Mouse (Mus musculus) activated CD4-positive, CD25-positive, alpha-beta regulatory T cell (primary cell): ENCODE results near the gene Dock6. TPM values are rescaled to one million over a fixed set of nuclear protein-coding genes. Genes with fewer than 3 reads are reported as not detected.

Experiments
- polyA plus RNA-seq, 2 experiments: library from polyadenylated mRNA; unstranded; fragments of 100-300 nt; shearing (Covaris generic); gene quantifications; one replicate each; pipeline ENCODE4 v1.2.1; 2017

Dock6 gene
- 1 to 10 TPM in 1 of 2 experiments, under 1 TPM in 1; 0.60 to 1.2 TPM for polyA plus RNA-seq

DNA sequence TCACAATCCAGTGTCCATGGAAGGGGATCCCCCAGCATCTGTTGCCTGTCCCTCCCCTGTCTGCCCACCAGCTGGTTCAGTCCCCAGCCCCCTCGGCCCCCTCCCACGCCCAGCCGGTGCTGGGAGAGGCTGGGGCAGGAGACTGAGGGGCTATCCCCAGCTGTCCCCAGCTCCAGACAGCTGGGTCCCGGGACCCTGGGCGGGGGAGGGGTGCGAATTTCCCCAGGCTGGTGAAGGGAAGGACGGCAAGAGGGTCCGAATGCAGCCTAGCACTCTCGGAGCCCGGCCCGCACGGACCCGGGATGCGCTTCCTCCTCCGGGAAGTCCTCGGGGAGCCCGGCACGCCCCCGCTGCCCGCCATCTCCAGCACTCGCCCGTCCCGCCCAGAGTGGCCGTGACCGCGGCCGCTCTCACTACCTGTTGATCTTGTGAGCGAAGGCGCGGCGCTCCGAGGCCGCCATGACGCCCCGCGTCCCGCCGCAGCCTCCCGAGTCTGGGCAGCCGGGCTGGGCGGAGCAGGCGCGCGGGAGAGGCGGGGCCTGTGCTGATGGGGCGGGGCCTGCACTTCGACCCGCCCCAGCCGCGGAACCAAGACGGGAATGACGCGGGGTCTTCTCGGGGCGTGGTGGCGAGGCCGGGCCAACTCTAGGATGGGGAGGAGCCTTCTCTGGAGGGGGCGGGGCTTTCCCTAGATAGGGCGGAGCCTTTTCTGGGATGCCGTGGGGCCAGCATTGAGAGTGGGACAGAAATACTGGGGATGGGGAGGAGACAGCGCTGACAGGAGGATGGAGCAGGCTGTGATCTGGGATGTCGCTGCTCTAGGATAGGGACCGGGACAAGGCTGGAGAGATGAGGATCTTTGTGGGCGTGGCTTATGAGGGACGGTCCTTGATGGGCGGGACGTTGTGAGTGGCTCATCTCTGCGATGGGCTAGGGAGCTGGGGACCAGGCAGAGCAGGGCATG is at the start of gene Dock6:
Dock6 (minus strand) TSS at position 508 of the 964 bp plus-strand sequence.

DNA sequence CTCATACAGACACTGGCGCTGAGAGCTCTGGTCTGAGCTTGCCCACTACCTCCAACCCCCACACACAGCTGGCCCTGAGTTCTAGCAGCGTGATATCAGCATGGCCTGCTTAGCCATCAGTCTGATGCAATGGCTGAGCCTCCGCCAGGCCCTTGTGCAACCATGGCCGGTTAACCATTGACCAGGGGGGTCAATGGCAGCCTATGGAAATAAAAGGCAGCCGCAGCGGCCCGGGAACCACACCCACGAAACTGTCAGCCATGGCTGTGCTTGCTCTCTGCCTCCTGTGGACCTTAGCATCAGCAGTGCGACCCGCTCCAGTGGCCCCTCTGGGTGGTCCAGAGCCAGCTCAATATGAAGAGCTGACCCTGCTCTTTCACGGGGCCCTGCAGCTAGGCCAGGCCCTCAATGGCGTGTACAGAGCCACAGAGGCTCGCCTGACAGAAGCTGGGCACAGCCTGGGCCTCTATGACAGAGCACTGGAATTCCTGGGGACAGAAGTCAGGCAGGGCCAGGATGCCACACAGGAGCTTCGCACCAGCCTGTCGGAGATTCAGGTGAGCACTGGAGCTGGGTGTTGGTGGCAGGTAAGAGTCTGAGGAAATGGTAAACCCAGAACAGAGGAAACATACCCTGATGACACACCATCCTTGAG is 17.1 kb downstream of the Dock6 start, which contains the start of gene Angptl8:
Angptl8 (plus strand) TSS at position 253 of the 655 bp plus-strand sequence.

DNA sequence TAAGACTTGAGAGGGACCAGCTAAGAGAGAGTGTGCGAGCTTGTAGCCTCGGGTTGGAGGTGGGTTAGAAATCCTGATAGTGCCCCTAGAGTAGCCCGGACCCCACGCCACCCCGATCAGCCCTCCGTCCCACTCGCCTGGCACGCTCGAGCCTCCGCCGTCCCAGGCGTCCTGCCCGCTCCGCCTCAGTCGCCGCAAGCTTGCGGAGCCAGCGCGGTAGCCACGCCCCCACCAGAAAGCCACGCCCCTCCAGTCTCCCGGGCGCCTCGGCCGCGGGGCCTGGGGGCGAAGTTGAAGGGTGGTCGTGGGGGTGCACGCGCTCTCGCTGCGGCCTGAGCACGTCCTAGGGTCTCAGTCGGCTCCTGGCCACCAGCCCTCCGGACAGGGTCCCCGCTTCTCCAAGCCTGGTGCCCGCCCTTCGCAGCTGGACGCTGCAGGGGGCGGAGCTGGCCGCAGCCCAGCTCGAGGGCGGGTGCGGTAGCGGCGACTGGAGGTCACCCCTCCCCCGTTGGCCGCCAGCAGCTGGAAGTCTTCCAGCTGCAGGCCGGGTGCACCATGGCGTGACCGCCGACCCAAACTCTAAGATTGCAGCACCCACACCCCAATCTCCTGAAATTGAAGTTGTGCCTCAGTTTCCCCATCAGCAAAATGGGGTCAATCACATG is 54.0 kb downstream of the Dock6 start, which contains the start of gene Kank2:
Kank2 (minus strand) TSS at position 400 of the 665 bp plus-strand sequence.

DNA sequence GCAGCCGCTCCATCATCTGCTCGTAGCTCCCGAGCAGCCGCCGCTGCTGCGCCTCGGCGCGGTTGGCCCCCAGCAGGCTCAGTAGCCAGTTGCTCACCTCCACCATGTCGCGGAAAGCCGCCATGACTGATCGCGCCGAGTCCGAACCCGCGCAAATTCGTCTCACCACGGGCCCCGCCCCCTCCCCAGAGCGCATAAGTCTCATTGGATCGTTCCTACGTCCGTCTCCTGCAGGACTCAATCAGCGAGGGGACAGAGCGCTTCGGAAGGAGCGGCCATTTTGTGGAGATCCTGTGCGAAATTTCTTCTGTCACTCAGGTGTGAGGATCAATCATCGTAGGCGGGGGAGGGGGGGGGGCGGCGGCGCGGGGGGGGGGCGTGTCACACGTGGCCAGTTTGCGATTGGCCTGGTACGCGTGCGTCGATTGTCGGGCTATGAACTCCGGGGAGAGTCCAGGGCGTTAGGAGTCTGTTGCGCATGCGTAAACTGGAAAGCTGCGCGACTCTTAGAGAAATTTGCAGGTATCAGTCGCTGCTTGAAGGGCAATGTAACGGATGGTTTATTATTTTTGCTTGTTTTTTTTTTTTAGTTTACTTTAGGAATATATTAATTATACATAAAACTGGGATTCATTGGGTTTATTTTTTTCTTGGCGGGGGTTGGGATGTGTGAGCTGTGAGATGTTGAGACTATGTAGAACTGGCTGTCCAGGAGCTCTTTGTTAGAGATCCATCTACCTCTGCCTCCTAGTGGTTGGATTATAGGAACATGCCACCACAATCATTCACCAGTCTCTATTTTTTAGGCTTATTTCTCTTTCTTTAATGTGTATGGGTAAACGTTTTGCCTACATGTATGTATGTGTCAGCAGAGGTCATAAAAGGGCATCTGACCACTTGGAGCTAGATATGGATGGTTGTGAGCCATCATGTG is 92.0 kb downstream of the Dock6 start, which contains the start of gene Spc24:
Spc24 (minus strand) TSS at position 149 of the 934 bp plus-strand sequence.

Other genes with a start within 250 kb of the Dock6 start
- gene Smarca4, start 236.5 kb downstream of the Dock6 start, polyA plus RNA-seq: 10 to 100 TPM; 48.2 to 66.5 TPM
- gene Ldlr, start 129.2 kb downstream of the Dock6 start, polyA plus RNA-seq: 10 to 100 TPM in 1 of 2 experiments, 1 to 10 TPM in 1; 1.1 to 15.6 TPM
- gene Spc24, start 92.3 kb downstream of the Dock6 start, polyA plus RNA-seq: 10 to 100 TPM; 16.0 to 19.4 TPM
- not detected for gene Kank2, start 53.9 kb downstream of the Dock6 start, polyA plus RNA-seq
- gene Angptl8, start 17.1 kb downstream of the Dock6 start, polyA plus RNA-seq: not detected
- gene Rab3d, start 65.6 kb upstream of the Dock6 start, polyA plus RNA-seq: 10 to 100 TPM in 1 of 2 experiments, 1 to 10 TPM in 1; 6.1 to 10.7 TPM
- under 1 TPM; 0.21 to 0.24 TPM for gene Ccdc159, start 74.8 kb upstream of the Dock6 start, polyA plus RNA-seq
- 1 to 10 TPM; 1.7 to 4.5 TPM for gene Tmem205, start 74.9 kb upstream of the Dock6 start, polyA plus RNA-seq
- under 1 TPM; 0.09 to 0.27 TPM for gene Plppr2, start 84.4 kb upstream of the Dock6 start, polyA plus RNA-seq
- 1 to 10 TPM; 7.7 to 9.4 TPM for gene Swsap1, start 103.1 kb upstream of the Dock6 start, polyA plus RNA-seq
- 1 to 10 TPM in 1 of 2 experiments, not detected in 1; 2.5 TPM for gene Epor, start 110.9 kb upstream of the Dock6 start, polyA plus RNA-seq
- under 1 TPM in 1 of 2 experiments, not detected in 1; 0.11 TPM for gene Rgl3, start 136.8 kb upstream of the Dock6 start, polyA plus RNA-seq
- gene Ccdc151, start 150.0 kb upstream of the Dock6 start, polyA plus RNA-seq: under 1 TPM in 1 of 2 experiments, not detected in 1; 0.16 TPM
- 10 to 100 TPM; 75.9 to 94.6 TPM for gene Prkcsh, start 150.2 kb upstream of the Dock6 start, polyA plus RNA-seq
- gene Elavl3, start 199.4 kb upstream of the Dock6 start, polyA plus RNA-seq: not detected
- gene Gm49318, start 218.6 kb upstream of the Dock6 start, polyA plus RNA-seq: not detected
- 10 to 100 TPM; 16.4 to 20.2 TPM for gene Zfp653, start 218.7 kb upstream of the Dock6 start, polyA plus RNA-seq
- 10 to 100 TPM; 39.4 to 53.9 TPM for gene Ecsit, start 232.8 kb upstream of the Dock6 start, polyA plus RNA-seq
- under 1 TPM in 1 of 2 experiments, not detected in 1; 0.15 TPM for gene Cnn1, start 246.6 kb upstream of the Dock6 start, polyA plus RNA-seq